Mouse (Mus musculus): ENCODE measurements at regions not wholly inside any gene's neighbourhood (a gene's known extent, or its start where the extent isn't known, plus 50 kb on each side); places are given as distances from the start of the nearest gene placed in this dataset.

DNA sequence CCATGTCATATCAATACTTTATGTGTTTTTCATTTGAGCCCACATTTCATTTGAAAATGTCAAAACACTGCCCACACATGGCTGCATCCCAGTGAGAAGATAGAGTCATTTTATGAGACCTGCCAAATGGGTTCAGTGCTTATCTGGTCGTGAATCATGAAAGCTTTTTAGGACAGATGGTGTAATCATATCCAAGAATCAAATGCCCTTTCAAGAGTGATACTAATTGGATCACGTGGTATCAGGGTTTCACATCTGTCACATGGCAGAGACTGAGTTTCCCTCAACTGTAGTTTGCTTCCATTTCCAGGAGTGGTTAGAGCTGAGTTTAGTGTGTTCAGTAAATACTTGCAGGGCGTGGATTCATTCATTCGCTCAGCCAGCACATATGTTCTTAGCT is 87.2 kb upstream of the Agbl1 start:
- no peak for DNase-seq (ENCODE audit: low spot score in 2 of 2)

DNA sequence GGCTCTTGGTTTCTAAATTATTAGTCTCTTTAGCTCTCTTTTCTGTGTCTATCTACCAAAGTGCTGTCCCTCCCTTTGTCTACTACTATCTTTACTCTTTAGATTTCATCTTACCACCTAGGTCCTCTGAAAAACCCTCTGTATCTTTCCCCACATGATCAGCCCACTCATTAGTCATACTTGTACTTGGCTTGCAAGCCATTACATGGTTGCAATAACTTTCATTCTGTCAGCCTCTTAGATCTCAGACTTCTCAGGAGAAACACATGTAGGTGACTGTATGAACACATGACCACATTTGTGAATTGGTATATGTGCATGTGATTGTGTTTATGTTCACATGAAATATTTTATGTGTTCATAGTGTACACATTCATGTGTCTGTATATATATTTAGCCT is 83.3 kb upstream of the Agbl1 start:
- no peak for DNase-seq (ENCODE audit: low spot score in 2 of 2)

DNA sequence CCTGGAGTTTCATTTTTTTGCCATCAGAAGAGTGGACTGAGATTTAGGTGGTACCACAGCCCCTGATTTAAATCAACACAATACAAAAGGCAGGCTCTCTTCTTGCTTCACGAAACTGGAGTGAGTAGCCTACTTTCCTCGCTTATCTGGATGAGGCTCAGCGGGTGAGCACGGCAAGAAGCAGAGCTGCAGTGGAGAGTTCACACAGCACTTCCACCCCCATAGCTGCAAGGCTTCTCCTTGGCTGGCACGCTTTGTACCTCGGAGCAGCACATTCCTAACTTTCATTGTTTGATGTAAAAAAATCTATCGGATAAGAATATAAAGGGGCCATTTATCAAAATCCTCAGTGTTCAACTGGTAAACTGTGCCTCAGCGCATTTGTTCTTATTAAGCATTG is 72.8 kb upstream of the Agbl1 start:
- no peak for DNase-seq (ENCODE audit: low spot score in 2 of 2)

DNA sequence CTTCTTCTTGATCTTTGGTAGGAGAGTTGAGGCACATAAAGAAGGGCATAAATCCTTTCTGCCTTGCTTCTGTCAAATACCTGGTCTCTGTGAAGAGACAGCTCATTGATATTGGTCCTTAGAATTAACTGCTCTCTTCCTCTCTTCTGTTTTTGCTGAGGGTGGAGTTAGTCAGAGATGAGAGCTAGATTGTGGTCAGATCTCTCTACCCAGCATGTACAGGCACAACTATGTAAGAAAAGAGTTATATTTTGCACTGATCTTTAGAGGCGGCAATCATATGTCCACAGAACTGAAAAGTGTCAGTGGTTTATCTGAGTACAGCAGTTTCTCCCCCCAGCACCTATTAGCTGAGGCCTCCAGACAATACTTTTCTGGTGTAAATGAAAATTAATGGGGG is 65.5 kb upstream of the Agbl1 start:
- no peak for DNase-seq (ENCODE audit: low spot score in 2 of 2)

DNA sequence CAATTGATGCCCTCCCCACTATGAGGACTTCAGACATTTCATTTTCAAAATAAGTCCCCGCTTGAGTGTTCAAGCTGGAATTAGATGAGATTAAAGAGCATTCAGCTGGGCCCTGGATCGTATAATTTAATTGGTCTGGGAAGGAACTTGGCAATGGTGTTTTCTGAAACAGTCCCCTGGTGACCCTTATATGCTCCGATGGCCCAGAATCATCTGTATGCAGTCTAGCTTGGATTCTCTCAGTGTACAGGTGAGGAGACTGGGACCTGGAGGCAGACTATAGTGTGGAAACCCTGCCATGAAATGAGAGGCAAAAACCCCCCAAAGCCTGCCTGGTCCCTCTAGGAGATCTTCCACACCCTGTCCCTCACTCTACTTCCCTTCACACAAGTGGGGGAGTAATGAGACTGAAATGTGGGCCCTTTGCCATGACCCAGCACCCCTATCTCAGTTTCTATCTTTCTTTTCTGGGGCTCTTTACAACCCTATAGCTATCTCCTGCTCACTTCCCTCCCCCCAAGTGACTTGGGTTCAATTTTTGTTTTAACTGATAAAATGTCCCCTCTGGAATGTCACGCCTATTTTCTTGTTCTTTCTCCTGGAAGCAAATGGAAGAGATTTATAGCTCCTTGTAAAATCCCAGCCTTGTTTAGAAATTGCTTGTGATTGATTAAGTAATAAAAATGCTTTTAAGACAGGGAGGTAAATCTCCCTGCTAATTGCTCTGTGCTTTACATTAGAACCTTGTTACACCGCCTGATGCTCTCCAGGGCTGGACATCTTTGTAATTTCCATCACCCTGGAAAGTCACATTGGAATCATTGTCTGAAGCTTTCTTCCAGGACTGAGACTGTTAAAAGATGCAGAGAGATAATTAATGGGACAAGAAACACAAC is 64.7 kb upstream of the Agbl1 start:
- DNase-seq (ENCODE audit: low spot score in 2 of 2): no peak

DNA sequence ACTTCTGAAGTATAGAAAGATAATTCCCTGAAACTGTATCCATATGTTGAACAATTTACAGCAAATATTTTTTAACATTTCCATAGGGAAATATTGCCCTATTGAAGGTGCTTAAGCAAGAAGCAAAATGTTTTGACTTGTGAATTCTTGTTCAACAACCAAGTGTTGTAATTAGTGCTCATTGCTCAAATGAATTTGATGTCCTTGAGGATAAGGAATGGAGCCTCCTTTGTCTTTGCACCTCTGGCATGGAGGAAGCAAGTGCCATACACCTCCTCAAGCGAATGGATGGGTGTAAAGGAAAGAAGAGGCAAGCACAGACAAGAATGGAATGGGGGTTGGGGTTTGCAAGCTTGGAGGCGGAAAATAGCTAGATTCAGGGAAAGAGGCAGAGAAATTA is 59.2 kb upstream of the Agbl1 start:
- DNase-seq (ENCODE audit: low spot score in 2 of 2): no peak

DNA sequence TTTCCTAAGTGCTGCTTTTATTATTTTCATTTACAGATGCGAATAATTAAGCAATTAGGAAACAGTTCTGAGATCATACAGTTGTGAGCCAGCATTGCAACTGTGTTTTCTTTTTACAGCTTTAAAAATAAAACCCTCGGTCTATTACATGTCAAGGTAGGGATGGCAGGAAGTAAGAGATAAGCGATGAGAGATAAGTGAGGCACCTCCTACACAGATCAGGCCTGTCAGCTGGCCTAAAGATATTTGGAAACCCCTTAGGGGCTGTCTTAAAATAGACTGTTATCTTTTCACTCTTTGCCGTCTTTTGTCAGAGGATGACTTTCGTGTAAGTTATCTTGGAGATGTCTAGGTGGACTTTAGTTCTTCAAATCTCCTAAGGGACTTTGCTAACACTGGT is 53.5 kb upstream of the Agbl1 start:
- no peak for DNase-seq (ENCODE audit: low spot score in 2 of 2)

DNA sequence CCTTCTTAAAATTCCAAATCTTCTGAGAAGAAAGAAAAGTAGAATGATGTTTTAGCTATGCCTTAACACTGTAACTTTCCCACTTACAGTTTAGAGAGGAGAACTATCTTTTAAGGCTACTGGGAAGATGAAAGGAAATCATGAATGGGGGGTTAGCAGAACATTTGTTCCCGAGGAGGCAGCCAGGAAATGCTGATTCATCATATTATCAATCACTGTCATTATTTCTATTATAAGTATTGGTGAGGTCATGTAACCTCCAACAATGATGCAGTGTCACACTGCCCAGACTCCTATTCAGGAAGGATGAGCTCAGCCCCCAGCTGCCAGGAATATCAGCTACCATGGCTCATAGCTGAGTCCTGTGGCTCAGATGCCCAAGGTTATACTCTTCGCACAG is 52.3 kb upstream of the Agbl1 start:
- DNase-seq (ENCODE audit: low spot score in 2 of 2): no peak

Data from frontal cortex, postnatal 36 days (tissue).